Mouse (Mus musculus) neural tube, embryonic 15.5 days (tissue): ENCODE data around the gene Cngb1. TPM values are rescaled to one million over a fixed set of nuclear protein-coding genes. Genes with fewer than 3 reads are reported as not detected.
A peak's percentile ranks its signal among the peaks of the same experiment; 100 is the strongest.

Experiments used
- ATAC-seq: fragments of 200-750 bp; cut with Nextera tagmentation; 2 replicates; pipeline ENCODE4 v1.8.0; 2017; ENCODE audit warnings: mild to moderate bottlenecking, moderate TSS enrichment, moderate library complexity; ENCODE audit not compliant: low FRiP score
- H3K27ac ChIP-seq: fragments of 300-500 bp; sonication (generic); replicated peaks from 2 replicates; pipeline ENCODE4 v1.5.1; 2015; ENCODE audit warnings: mild to moderate bottlenecking, inconsistent platforms
- H3K27me3 ChIP-seq: fragments of 300-500 bp; sonication (generic); replicated peaks from 2 replicates; pipeline ENCODE4 v1.6.1; 2015; ENCODE audit warnings: inconsistent platforms
- H3K36me3 ChIP-seq: fragments of 300-500 bp; sonication (generic); 2 replicates; pipeline ENCODE4 v1.6.1; 2015; ENCODE audit warnings: inconsistent platforms
- H3K4me1 ChIP-seq: fragments of 300-500 bp; sonication (generic); 2 replicates; pipeline ENCODE4 v1.6.1; 2015; ENCODE audit warnings: inconsistent platforms
- H3K4me2 ChIP-seq: fragments of 300-500 bp; sonication (generic); 2 replicates; pipeline ENCODE4 v1.6.1; 2015; ENCODE audit warnings: inconsistent platforms, mild to moderate bottlenecking, moderate library complexity
- H3K4me3 ChIP-seq: fragments of 300-500 bp; sonication (generic); replicated peaks from 2 replicates; pipeline ENCODE4 v1.5.1; 2015; ENCODE audit warnings: mild to moderate bottlenecking, inconsistent platforms
- H3K9ac ChIP-seq: fragments of 300-500 bp; sonication (generic); replicated peaks from 2 replicates; pipeline ENCODE4 v1.6.1; 2015; ENCODE audit warnings: mild to moderate bottlenecking, inconsistent platforms
- H3K9me3 ChIP-seq: fragments of 300-500 bp; sonication (generic); replicated peaks from 2 replicates; pipeline ENCODE4 v1.6.1; 2016; ENCODE audit warnings: inconsistent platforms
- whole genome bisulfite sequencing: fragments of 180-500 bp; shearing (Covaris S2); methylation state at CpG from one replicate; pipeline ENCODE4 v1.1.7; 2015; ENCODE audit warnings: mixed read lengths; 5-methylcytosine and 5-hydroxymethylcytosine counted together
- polyA plus RNA-seq: library from polyadenylated mRNA; unstranded; fragments of >200 nt; fragmentation: Nextera tagmentation; extraction: Ambion mirVana; gene quantifications from 2 replicates; pipeline ENCODE4 v1.2.1, GENCODE M21; 2015

Gene Cngb1
- polyA plus RNA-seq, 1 experiment from 2014 or later, result 0.26 TPM

- H3K9ac ChIP-seq, result no peak overlapping the region
- no peak for ATAC-seq
- no peak overlapping the region for H3K4me2 ChIP-seq
- no peaks in the 10 kb centered on the region for H3K27me3 ChIP-seq
- H3K9me3 ChIP-seq, result no peaks in the 10 kb centered on the region
- 93% methylated on average over 1 of the region's 1 CpGs for WGBS
- no peak overlapping the region for H3K27ac ChIP-seq
- peaks cover 9% of the 10 kb centered on the region for H3K4me1 ChIP-seq
- H3K36me3 ChIP-seq, result no peaks in the 10 kb centered on the region
- H3K4me3 ChIP-seq, result no peak overlapping the region
Observed at GRCm38 (mm10) chr8:95315350-95315749, 9.0 kb upstream of the Cngb1 start.

GRCm38 (mm10) chr8:95314707-95315106, 8.3 kb upstream of the Cngb1 start:
- 81% methylated on average over 2 of the region's 2 CpGs for WGBS
- no peak overlapping the region for H3K27ac ChIP-seq
- H3K4me2 ChIP-seq, result no peak overlapping the region
- no peak overlapping the region for H3K4me3 ChIP-seq
- H3K36me3 ChIP-seq, result no peaks in the 10 kb centered on the region
- no peak overlapping the region for H3K9ac ChIP-seq
- H3K9me3 ChIP-seq, result no peaks in the 10 kb centered on the region
- 0 out of 2 replicates have a peak, but pooled peaks cover 3% of the 10 kb centered on the region for H3K4me1 ChIP-seq
- H3K27me3 ChIP-seq, result no peaks in the 10 kb centered on the region
- no peak for ATAC-seq

- H3K27ac ChIP-seq, result no peak overlapping the region
- no peaks in the 10 kb centered on the region for H3K27me3 ChIP-seq
- H3K9ac ChIP-seq, result no peak overlapping the region
- no peak overlapping the region for H3K4me3 ChIP-seq
- no peak for ATAC-seq
- H3K9me3 ChIP-seq, result no peaks in the 10 kb centered on the region
- H3K4me1 ChIP-seq, result 0 out of 2 replicates have a peak, but pooled peaks cover 3% of the 10 kb centered on the region
- H3K36me3 ChIP-seq, result no peaks in the 10 kb centered on the region
- WGBS, result 90% methylated on average over 6 of the region's 6 CpGs
- H3K4me2 ChIP-seq, result no peak overlapping the region
Observed at GRCm38 (mm10) chr8:95313857-95314256, 7.5 kb upstream of the Cngb1 start.

GRCm38 (mm10) chr8:95312836-95313235, 6.5 kb upstream of the Cngb1 start:
- no peaks in the 10 kb centered on the region for H3K9me3 ChIP-seq
- H3K4me3 ChIP-seq, result no peak overlapping the region
- 0 out of 2 replicates have a peak, but pooled peaks cover 3% of the 10 kb centered on the region for H3K4me1 ChIP-seq
- no peaks in the 10 kb centered on the region for H3K36me3 ChIP-seq
- no peak overlapping the region for H3K27ac ChIP-seq
- no peak for ATAC-seq
- H3K27me3 ChIP-seq, result no peaks in the 10 kb centered on the region
- no peak overlapping the region for H3K4me2 ChIP-seq
- 72% methylated on average over 18 of the region's 18 CpGs for WGBS
- no peak overlapping the region for H3K9ac ChIP-seq

GRCm38 (mm10) chr8:95310342-95310970, 4.1 kb upstream of the Cngb1 start, which contains the start of gene Tepp:
Gene Tepp, plus strand, starts transcription at chr8:95310566.
- no peak within 1 kb of the TSS for H3K9ac ChIP-seq
- 0 out of 2 replicates have a peak, but pooled peaks cover 3% of the 10 kb centered on the region for H3K4me1 ChIP-seq
- H3K9me3 ChIP-seq, result no peaks in the 10 kb centered on the region
- no peak within 1 kb of the TSS for H3K27ac ChIP-seq
- no peak for ATAC-seq
- H3K27me3 ChIP-seq, result no peaks in the 10 kb centered on the region
- no peak within 1 kb of the TSS for H3K4me3 ChIP-seq
- no peaks in the 10 kb centered on the region for H3K36me3 ChIP-seq
- WGBS, result 34% methylated on average over 6 of the region's 6 CpGs
- H3K4me2 ChIP-seq, result no peak within 1 kb of the TSS

GRCm38 (mm10) chr8:95305526-95305925, 859 bp downstream of the Cngb1 start:
- no peak overlapping the region for H3K9ac ChIP-seq
- H3K36me3 ChIP-seq, result no peaks in the 10 kb centered on the region
- whole genome bisulfite sequencing, result 85% methylated on average over 4 of the region's 4 CpGs
- H3K27ac ChIP-seq, result no peak overlapping the region
- no peak overlapping the region for H3K4me3 ChIP-seq
- peaks cover 8% of the 10 kb centered on the region; the same call in 1 of the 2 replicates for H3K4me1 ChIP-seq
- H3K27me3 ChIP-seq, result no peaks in the 10 kb centered on the region
- no peak for ATAC-seq
- H3K4me2 ChIP-seq, result no peak overlapping the region
- no peaks in the 10 kb centered on the region for H3K9me3 ChIP-seq

- H3K9me3 ChIP-seq, result no peaks in the 10 kb centered on the region
- no peak overlapping the region for H3K4me3 ChIP-seq
- no peak overlapping the region for H3K27ac ChIP-seq
- H3K27me3 ChIP-seq, result no peaks in the 10 kb centered on the region
- no peak overlapping the region for H3K9ac ChIP-seq
- ATAC-seq, result no peak
- no peaks in the 10 kb centered on the region for H3K36me3 ChIP-seq
- no peak overlapping the region for H3K4me2 ChIP-seq
- peaks cover 7% of the 10 kb centered on the region; the same call in 1 of the 2 replicates for H3K4me1 ChIP-seq
- 20% methylated on average over 5 of the region's 5 CpGs for WGBS
Observed at GRCm38 (mm10) chr8:95302410-95302809, 4.0 kb downstream of the Cngb1 start.

- H3K4me1 ChIP-seq, result no peaks in the 10 kb centered on the region
- H3K4me2 ChIP-seq, result peak overlapping the region; percentile 19; the same call in 1 of the 2 replicates
- WGBS, result 64% methylated on average over 7 of the region's 7 CpGs
- no peaks in the 10 kb centered on the region for H3K36me3 ChIP-seq
- no peaks in the 10 kb centered on the region for H3K9me3 ChIP-seq
- H3K27me3 ChIP-seq, result no peaks in the 10 kb centered on the region
- no peak overlapping the region for H3K4me3 ChIP-seq
- H3K27ac ChIP-seq, result no peak overlapping the region; the same call in 1 of the 2 replicates
- ATAC-seq, result peak; percentile 59; the same call in 1 of the 2 replicates
- no peak overlapping the region for H3K9ac ChIP-seq
Observed at GRCm38 (mm10) chr8:95293891-95294290, 12.5 kb downstream of the Cngb1 start.

GRCm38 (mm10) chr8:95293172-95293571, 13.2 kb downstream of the Cngb1 start:
- Histone ChIP-seq H3K4me3 (no peak overlapping the region), H3K36me3 (no peaks in the 10 kb centered on the region), H3K4me1 (no peaks in the 10 kb centered on the region), H3K27me3 (no peaks in the 10 kb centered on the region), H3K9me3 (no peaks in the 10 kb centered on the region), H3K4me2 (0 out of 2 replicates have a peak overlapping the region, but pooled peaks have one; percentile 19), H3K27ac (no peak overlapping the region), H3K9ac (no peak overlapping the region)
- 77% methylated on average over 11 of the region's 11 CpGs for WGBS
- ATAC-seq, result no peak

GRCm38 (mm10) chr8:95289066-95289650, 17.2 kb downstream of the Cngb1 start:
- Histone ChIP-seq H3K27me3 (no peaks in the 10 kb centered on the region), H3K27ac (no peak overlapping the region), H3K4me1 (no peaks in the 10 kb centered on the region), H3K9ac (no peak overlapping the region), H3K4me2 (no peak overlapping the region), H3K36me3 (no peaks in the 10 kb centered on the region), H3K4me3 (no peak overlapping the region), H3K9me3 (no peaks in the 10 kb centered on the region)
- WGBS, result 72% methylated on average over 6 of the region's 6 CpGs
- ATAC-seq, result no peak

- 62% methylated on average over 5 of the region's 5 CpGs for WGBS
- Histone ChIP-seq H3K36me3 (no peaks in the 10 kb centered on the region), H3K9ac (no peak overlapping the region; the same call in 1 of the 2 replicates), H3K4me2 (no peak overlapping the region), H3K27me3 (no peaks in the 10 kb centered on the region), H3K4me3 (no peak overlapping the region), H3K27ac (no peak overlapping the region), H3K4me1 (peaks cover 8% of the 10 kb centered on the region), H3K9me3 (no peaks in the 10 kb centered on the region)
- peak; percentile 68 for ATAC-seq
Observed at GRCm38 (mm10) chr8:95281493-95281892, 24.9 kb downstream of the Cngb1 start.

- H3K27ac ChIP-seq, result no peak overlapping the region
- H3K9me3 ChIP-seq, result no peaks in the 10 kb centered on the region
- no peaks in the 10 kb centered on the region for H3K36me3 ChIP-seq
- H3K4me3 ChIP-seq, result no peak overlapping the region
- H3K9ac ChIP-seq, result no peak overlapping the region
- H3K4me2 ChIP-seq, result no peak overlapping the region
- H3K27me3 ChIP-seq, result no peaks in the 10 kb centered on the region
- ATAC-seq, result no peak
- 51% methylated on average over 2 of the region's 2 CpGs for WGBS
- H3K4me1 ChIP-seq, result no peaks in the 10 kb centered on the region
Observed at GRCm38 (mm10) chr8:95272871-95273270, 33.5 kb downstream of the Cngb1 start.
